Mouse (Mus musculus): ENCODE results near the gene Sdr42e1. TPM values are rescaled to one million over a fixed set of nuclear protein-coding genes. Genes with fewer than 3 reads are reported as not detected.

The Sdr42e1 gene
- polyA plus RNA-seq, 1 experiment from 2014 or later: 2.5 TPM

DNA sequence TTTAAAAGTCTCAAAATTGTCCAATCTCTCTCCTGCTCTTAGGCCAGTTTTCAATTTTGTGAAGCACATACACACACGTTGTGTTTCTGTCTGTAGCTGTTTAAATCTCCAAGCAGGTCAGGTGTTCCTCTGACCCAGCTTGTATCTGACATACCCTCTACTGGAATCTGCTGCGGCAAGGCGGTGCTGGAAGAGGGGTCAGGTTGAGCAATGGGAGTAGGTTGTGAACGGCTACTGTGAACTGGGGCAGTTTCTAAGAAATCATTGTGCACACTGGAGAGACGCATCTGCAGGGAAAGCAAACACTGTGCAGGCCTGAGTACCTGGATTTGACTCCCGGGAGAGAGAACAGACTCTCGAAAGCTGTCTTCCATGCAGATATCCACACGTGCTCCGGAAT is 3.0 kb upstream of the Sdr42e1 start:
- H3K4me1 ChIP-seq (ENCODE audit: control insufficient read depth, insufficient read depth, low read length): no peaks in the 10 kb centered on the region
- H3K27ac ChIP-seq (replicated peaks; ENCODE audit: low read depth, low read length): no peak overlapping the region
- WGBS: 66% methylated on average over 9 of the region's 9 CpGs

DNA sequence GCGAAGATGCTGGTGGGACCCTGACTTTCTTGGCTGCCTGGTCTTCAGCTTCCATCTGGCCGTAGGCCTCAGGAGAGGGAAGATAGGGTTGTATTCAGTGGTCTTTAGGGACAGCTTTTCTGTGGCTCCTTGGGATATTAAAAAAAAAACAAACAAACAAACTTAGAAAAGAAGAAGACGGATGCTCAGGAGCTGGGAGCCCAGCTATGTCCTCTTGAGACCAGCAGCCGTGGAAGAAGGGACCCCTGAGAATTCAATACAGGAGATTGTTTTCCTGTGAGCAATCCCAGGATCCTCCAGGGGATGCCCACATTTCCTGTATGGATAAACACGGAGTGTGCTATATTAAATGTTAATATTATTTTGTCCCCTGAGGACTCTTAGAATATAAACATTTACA is 1.7 kb upstream of the Sdr42e1 start:
- H3K9ac ChIP-seq (ENCODE audit: low read depth, low read length): no peak overlapping the region
- no peak overlapping the region for H3K27ac ChIP-seq (replicated peaks; ENCODE audit: low read depth, low read length)
- no peak overlapping the region for H3K4me3 ChIP-seq (ENCODE audit: low read depth, low read length)
- DNase-seq (ENCODE audit: low spot score): no peak
- H3K27me3 ChIP-seq (replicated peaks; ENCODE audit: control insufficient read depth, insufficient read depth, low read length): no peaks in the 10 kb centered on the region; the same call in 1 of the 2 replicates
- 63% methylated on average over 5 of the region's 5 CpGs for WGBS
- no peaks in the 10 kb centered on the region for H3K4me1 ChIP-seq (ENCODE audit: control insufficient read depth, insufficient read depth, low read length)
- no peaks in the 10 kb centered on the region for H3K9me3 ChIP-seq (ENCODE audit: control insufficient read depth, low read length)
- no peak for ATAC-seq (ENCODE audit: low read depth)
- H3K36me3 ChIP-seq (ENCODE audit: control insufficient read depth, insufficient read depth, low read length): no peaks in the 10 kb centered on the region
- H3K4me2 ChIP-seq (ENCODE audit: low read depth, low read length): no peak overlapping the region

More for the DNA sequence above, 3.0 kb upstream of the Sdr42e1 start:
- Histone ChIP-seq H3K9me3 (ENCODE audit: control insufficient read depth, low read length) (no peaks in the 10 kb centered on the region), H3K4me3 (ENCODE audit: low read depth, low read length) (no peak overlapping the region), H3K27me3 (replicated peaks; ENCODE audit: control insufficient read depth, insufficient read depth, low read length) (no peaks in the 10 kb centered on the region; the same call in 1 of the 2 replicates), H3K9ac (ENCODE audit: low read depth, low read length) (no peak overlapping the region), H3K36me3 (ENCODE audit: control insufficient read depth, insufficient read depth, low read length) (no peaks in the 10 kb centered on the region), H3K4me2 (ENCODE audit: low read depth, low read length) (no peak overlapping the region)
- DNase-seq (ENCODE audit: low spot score): no peak
- ATAC-seq (ENCODE audit: low read depth): no peak

DNA sequence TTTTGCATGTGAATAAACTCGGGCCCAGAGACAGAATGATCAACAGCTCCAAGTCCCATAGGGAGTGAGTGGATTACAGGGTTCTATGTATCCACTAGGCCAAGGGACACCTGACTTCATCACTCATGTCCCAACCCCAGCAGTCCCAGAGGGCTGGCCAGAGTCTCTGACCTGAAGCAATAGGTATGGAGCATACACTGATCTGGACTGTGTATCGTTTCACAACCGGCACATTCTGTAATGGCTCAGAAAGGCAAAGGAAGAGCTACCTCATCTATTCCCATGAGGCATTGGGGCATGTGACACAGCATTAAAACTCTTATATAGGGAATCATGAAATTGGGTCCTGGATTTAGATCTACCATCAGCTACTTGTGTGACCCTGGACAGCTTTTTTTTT is 931 bp downstream of the Sdr42e1 start:
- 87% methylated on average over 3 of the region's 3 CpGs for WGBS
- Histone ChIP-seq H3K4me3 (ENCODE audit: low read depth, low read length) (no peak overlapping the region), H3K4me1 (ENCODE audit: control insufficient read depth, insufficient read depth, low read length) (no peaks in the 10 kb centered on the region), H3K9me3 (ENCODE audit: control insufficient read depth, low read length) (no peaks in the 10 kb centered on the region), H3K4me2 (ENCODE audit: low read depth, low read length) (no peak overlapping the region), H3K27ac (replicated peaks; ENCODE audit: low read depth, low read length) (no peak overlapping the region), H3K27me3 (replicated peaks; ENCODE audit: control insufficient read depth, insufficient read depth, low read length) (no peaks in the 10 kb centered on the region; the same call in 1 of the 2 replicates), H3K36me3 (ENCODE audit: control insufficient read depth, insufficient read depth, low read length) (no peaks in the 10 kb centered on the region), H3K9ac (ENCODE audit: low read depth, low read length) (no peak overlapping the region)
- no peak for ATAC-seq (ENCODE audit: low read depth)
- DNase-seq (ENCODE audit: low spot score): no peak

DNA sequence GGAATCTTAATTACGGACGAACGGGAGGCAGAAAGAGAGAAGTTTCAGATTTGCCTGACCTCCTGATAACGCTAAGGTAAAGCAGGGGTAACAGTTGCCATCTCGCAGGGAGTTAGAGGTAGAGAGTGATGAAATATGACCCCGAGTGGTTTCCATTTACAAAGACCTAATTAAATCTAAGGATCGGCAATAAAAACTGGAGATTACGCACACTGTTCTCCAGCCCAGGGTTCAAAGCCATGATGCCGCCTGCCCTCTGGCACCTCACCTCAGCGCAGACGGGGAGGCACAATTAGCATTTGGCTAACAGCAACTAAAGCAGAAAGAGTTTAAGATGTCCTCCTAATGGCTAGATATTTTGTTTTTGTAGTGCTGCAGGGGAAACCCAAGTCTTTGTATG is 3.0 kb downstream of the Sdr42e1 start:
- WGBS: 10% methylated on average over 11 of the region's 11 CpGs
- H3K36me3 ChIP-seq (ENCODE audit: control insufficient read depth, insufficient read depth, low read length): no peaks in the 10 kb centered on the region
- H3K27ac ChIP-seq (replicated peaks; ENCODE audit: low read depth, low read length): no peak overlapping the region
- no peaks in the 10 kb centered on the region for H3K9me3 ChIP-seq (ENCODE audit: control insufficient read depth, low read length)
- DNase-seq (ENCODE audit: low spot score) (no peak), ATAC-seq (ENCODE audit: low read depth) (no peak)
- H3K4me2 ChIP-seq (ENCODE audit: low read depth, low read length): 0 out of 2 replicates have a peak overlapping the region, but pooled peaks have one; percentile 20
- no peak overlapping the region for H3K9ac ChIP-seq (ENCODE audit: low read depth, low read length)
- no peak overlapping the region for H3K4me3 ChIP-seq (ENCODE audit: low read depth, low read length)
- H3K27me3 ChIP-seq (replicated peaks; ENCODE audit: control insufficient read depth, insufficient read depth, low read length): no peaks in the 10 kb centered on the region; the same call in 1 of the 2 replicates
- no peaks in the 10 kb centered on the region for H3K4me1 ChIP-seq (ENCODE audit: control insufficient read depth, insufficient read depth, low read length)

DNA sequence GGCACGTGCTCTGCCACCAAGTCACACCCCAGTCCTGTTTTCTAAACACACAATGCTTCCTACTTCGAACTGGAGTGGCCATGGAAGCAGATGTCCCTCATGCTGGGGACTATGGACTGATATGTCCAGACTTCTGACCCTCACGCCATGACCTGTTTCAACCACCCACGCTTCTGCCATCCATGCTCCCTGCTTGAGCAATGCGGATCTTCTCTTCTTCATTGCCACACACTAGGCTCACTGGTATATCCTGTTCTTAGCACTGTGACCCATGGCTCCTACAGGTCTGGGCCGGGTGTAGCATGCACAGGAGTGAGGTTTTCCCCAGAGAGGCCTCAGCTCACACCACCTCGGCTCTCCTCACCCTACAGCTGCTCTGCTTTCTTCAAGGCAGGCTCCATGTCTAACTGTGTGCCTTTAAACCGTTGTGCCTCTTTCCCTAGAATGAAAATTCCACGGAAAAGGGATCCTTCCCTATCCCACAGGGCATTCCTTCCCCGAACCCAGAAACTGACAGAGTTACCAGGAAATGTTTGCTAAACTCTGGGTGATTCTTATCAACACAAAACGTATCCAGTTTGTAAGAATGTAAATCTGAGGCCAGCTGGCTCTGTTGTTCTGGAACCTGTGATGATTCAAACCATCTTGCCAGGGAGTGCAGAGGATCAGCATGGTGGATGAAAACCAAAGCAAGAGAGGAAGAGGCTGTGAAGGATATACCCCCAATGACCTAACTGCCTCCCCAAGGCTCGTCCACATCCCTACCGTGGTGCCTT is 6.0 kb downstream of the Sdr42e1 start:
- no peaks in the 10 kb centered on the region for H3K9me3 ChIP-seq (ENCODE audit: control insufficient read depth, low read length)
- no peaks in the 10 kb centered on the region for H3K36me3 ChIP-seq (ENCODE audit: control insufficient read depth, insufficient read depth, low read length)
- no peak overlapping the region for H3K4me2 ChIP-seq (ENCODE audit: low read depth, low read length)
- WGBS: 71% methylated on average over 13 of the region's 13 CpGs
- ATAC-seq (ENCODE audit: low read depth) (no peak), DNase-seq (ENCODE audit: low spot score) (no peak)
- no peak overlapping the region for H3K4me3 ChIP-seq (ENCODE audit: low read depth, low read length)
- H3K27me3 ChIP-seq (replicated peaks; ENCODE audit: control insufficient read depth, insufficient read depth, low read length): no peaks in the 10 kb centered on the region
- H3K27ac ChIP-seq (replicated peaks; ENCODE audit: low read depth, low read length): no peak overlapping the region
- no peak overlapping the region for H3K9ac ChIP-seq (ENCODE audit: low read depth, low read length)
- H3K4me1 ChIP-seq (ENCODE audit: control insufficient read depth, insufficient read depth, low read length): no peaks in the 10 kb centered on the region

DNA sequence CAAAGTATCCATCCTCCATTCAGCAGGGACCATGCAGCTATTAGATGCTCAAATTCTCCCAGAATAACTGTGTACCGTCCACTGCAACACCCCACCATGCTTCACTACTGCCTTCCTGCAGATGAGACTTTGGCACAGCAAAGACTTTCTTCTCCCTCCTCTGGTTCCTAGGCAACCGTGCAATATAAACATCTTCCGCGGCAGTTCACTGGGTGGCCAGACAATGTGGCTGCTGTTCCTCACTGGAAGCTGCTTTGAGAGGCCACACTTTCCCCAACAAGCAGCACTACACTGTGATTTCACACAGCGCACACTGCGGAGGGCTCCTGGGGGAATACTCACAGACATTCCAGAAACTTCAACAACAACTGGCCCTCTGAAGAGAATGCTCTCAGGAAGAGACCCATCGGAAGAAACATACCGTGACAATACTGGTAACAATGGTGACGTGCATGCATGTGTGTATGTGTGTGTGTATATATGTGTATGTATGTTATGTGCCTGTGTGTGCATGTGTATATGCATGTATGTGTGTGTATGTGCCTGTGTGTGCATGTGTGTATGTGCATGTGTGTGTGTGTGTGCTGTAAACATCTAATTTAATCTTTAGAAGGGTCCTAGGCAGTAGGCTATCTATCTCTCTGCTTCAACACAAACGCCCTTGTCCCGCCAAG is 13.0 kb downstream of the Sdr42e1 start:
- Histone ChIP-seq H3K27ac (replicated peaks; ENCODE audit: low read depth, low read length) (no peak overlapping the region; the same call in 1 of the 2 replicates), H3K9me3 (ENCODE audit: control insufficient read depth, low read length) (no peaks in the 10 kb centered on the region), H3K4me3 (ENCODE audit: low read depth, low read length) (no peak overlapping the region), H3K27me3 (replicated peaks; ENCODE audit: control insufficient read depth, insufficient read depth, low read length) (no peaks in the 10 kb centered on the region), H3K4me2 (ENCODE audit: low read depth, low read length) (peak overlapping the region; percentile 16; the same call in 1 of the 2 replicates), H3K36me3 (ENCODE audit: control insufficient read depth, insufficient read depth, low read length) (no peaks in the 10 kb centered on the region), H3K4me1 (ENCODE audit: control insufficient read depth, insufficient read depth, low read length) (peaks cover 13% of the 10 kb centered on the region; the same call in 1 of the 2 replicates), H3K9ac (ENCODE audit: low read depth, low read length) (no peak overlapping the region)
- ATAC-seq (ENCODE audit: low read depth) (peak; percentile 91), DNase-seq (ENCODE audit: low spot score) (peak; percentile 88)
- WGBS: 26% methylated on average over 11 of the region's 11 CpGs

DNA sequence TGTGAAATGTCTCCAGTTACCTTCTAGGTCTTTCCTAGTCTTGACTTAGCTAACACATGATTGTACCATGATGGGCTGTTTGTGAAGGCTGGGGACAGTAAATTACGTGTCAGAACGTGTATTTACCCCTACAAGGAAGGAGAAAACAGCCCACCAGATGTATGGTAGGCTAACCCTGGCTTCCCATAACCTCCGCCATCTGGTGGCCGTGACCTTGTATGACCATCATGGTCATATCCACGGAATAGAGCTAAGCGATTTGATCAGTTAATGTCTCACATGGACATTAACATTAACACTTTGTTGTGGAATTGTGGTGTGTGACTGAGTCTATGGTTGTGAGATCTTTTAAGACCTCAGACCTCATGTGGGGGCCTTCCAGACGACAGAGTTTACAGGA is 14.5 kb downstream of the Sdr42e1 start:
- no peak overlapping the region for H3K27ac ChIP-seq (replicated peaks; ENCODE audit: low read depth, low read length)
- H3K9ac ChIP-seq (ENCODE audit: low read depth, low read length): no peak overlapping the region
- DNase-seq (ENCODE audit: low spot score): no peak
- no peaks in the 10 kb centered on the region for H3K27me3 ChIP-seq (replicated peaks; ENCODE audit: control insufficient read depth, insufficient read depth, low read length)
- no peak overlapping the region for H3K4me2 ChIP-seq (ENCODE audit: low read depth, low read length)
- ATAC-seq (ENCODE audit: low read depth): no peak
- H3K4me1 ChIP-seq (ENCODE audit: control insufficient read depth, insufficient read depth, low read length): peaks cover 13% of the 10 kb centered on the region; the same call in 1 of the 2 replicates
- 70% methylated on average over 7 of the region's 7 CpGs for WGBS
- no peak overlapping the region for H3K4me3 ChIP-seq (ENCODE audit: low read depth, low read length)
- H3K9me3 ChIP-seq (ENCODE audit: control insufficient read depth, low read length): no peaks in the 10 kb centered on the region
- H3K36me3 ChIP-seq (ENCODE audit: control insufficient read depth, insufficient read depth, low read length): no peaks in the 10 kb centered on the region

DNA sequence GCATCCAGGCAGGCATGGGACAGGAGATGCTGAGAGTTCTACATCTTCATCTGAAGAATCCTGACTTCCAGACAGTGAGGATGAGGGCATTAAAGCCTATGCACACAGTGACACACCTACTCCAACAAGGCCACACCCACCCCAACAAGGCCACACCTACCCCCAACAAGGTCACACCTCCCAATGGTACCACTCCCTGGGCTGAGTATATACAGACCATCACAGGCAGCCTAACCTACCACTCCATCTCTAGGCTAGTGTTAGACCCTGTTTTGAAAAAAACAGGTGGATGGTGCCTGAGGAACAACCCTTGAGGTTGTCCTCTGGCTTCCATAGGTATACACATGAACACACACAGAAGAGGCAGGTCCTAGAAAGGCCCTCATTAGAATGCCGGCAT is 21.2 kb downstream of the Sdr42e1 start:
- DNase-seq (ENCODE audit: low spot score): no peak
- Histone ChIP-seq H3K9me3 (ENCODE audit: control insufficient read depth, low read length) (0 out of 2 replicates have a peak, but pooled peaks cover 2% of the 10 kb centered on the region), H3K4me1 (ENCODE audit: control insufficient read depth, insufficient read depth, low read length) (no peaks in the 10 kb centered on the region), H3K36me3 (ENCODE audit: control insufficient read depth, insufficient read depth, low read length) (no peaks in the 10 kb centered on the region), H3K27me3 (replicated peaks; ENCODE audit: control insufficient read depth, insufficient read depth, low read length) (no peaks in the 10 kb centered on the region), H3K9ac (ENCODE audit: low read depth, low read length) (no peak overlapping the region), H3K4me2 (ENCODE audit: low read depth, low read length) (no peak overlapping the region), H3K27ac (replicated peaks; ENCODE audit: low read depth, low read length) (no peak overlapping the region), H3K4me3 (ENCODE audit: low read depth, low read length) (no peak overlapping the region)
- no peak for ATAC-seq (ENCODE audit: low read depth)
- WGBS: 80% methylated on average over 1 of the region's 1 CpGs
